Mouse (Mus musculus): ENCODE measurements around the gene Eps15l1. TPM values are rescaled to one million over a fixed set of nuclear protein-coding genes. Genes with fewer than 3 reads are reported as not detected.

Gene Eps15l1
- polyA plus RNA-seq, 1 experiment from 2014 or later: 42.5 TPM

DNA sequence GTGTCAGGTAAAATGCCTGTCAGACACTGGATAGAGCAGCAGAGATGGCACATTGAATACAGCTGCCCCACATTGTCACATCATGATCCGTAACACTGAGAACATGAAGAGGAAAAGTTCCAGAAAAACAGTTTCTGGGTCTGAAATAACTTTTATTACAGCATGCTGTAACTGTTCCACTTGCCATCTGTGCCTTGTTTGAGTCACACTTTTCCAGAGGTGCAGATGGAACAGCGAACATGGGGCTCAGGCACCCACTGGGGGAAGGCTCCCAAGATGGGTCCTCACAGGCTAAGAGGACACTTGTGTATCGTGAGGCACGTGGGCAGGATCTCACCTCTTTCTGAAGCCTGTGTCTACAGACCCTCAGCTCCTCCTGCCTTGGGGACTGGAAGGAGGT, 58.5 kb downstream of the Eps15l1 start:
- Histone ChIP-seq H3K27ac (ENCODE audit: low read length) (no peak overlapping the region), H3K4me2 (ENCODE audit: low read depth, low read length) (no peak overlapping the region), H3K27me3 (replicated peaks; ENCODE audit: control insufficient read depth, insufficient read depth, low read length) (no peaks in the 10 kb centered on the region), H3K4me3 (ENCODE audit: low read length) (no peak overlapping the region), H3K9me3 (ENCODE audit: control insufficient read depth, low read length) (no peaks in the 10 kb centered on the region), H3K4me1 (ENCODE audit: control insufficient read depth, insufficient read depth, low read length) (no peaks in the 10 kb centered on the region), H3K36me3 (ENCODE audit: control insufficient read depth, insufficient read depth, low read length) (0 out of 2 replicates have a peak, but pooled peaks cover 9% of the 10 kb centered on the region), H3K9ac (ENCODE audit: low read depth, low read length) (no peak overlapping the region)
- WGBS: 96% methylated on average over 4 of the region's 4 CpGs
- no peak for ATAC-seq

DNA sequence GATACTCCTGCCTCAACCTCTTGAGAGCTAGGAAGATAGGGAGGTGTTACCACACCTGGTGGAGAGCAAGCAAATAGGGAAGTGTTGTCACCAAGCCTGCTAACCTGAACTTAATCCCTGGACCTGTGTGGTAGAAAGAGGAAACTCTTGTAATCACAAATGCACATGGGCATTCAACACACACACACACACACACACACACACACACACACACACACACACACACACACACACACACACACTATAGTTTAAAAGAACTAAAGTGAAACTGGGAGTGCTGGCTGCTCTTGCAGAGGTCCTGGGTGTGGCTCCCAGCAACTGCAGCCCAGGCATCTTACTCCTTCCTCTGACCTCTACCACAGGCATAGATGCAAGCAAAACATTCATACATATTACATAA, 61.1 kb downstream of the Eps15l1 start:
- Histone ChIP-seq H3K4me1 (ENCODE audit: control insufficient read depth, insufficient read depth, low read length) (no peaks in the 10 kb centered on the region), H3K36me3 (ENCODE audit: control insufficient read depth, insufficient read depth, low read length) (peaks cover 15% of the 10 kb centered on the region; the same call in 1 of the 2 replicates), H3K27ac (ENCODE audit: low read length) (no peak overlapping the region), H3K4me2 (ENCODE audit: low read depth, low read length) (no peak overlapping the region), H3K9me3 (ENCODE audit: control insufficient read depth, low read length) (no peaks in the 10 kb centered on the region), H3K27me3 (replicated peaks; ENCODE audit: control insufficient read depth, insufficient read depth, low read length) (no peaks in the 10 kb centered on the region), H3K4me3 (ENCODE audit: low read length) (no peak overlapping the region), H3K9ac (ENCODE audit: low read depth, low read length) (no peak overlapping the region)
- ATAC-seq: no peak

DNA sequence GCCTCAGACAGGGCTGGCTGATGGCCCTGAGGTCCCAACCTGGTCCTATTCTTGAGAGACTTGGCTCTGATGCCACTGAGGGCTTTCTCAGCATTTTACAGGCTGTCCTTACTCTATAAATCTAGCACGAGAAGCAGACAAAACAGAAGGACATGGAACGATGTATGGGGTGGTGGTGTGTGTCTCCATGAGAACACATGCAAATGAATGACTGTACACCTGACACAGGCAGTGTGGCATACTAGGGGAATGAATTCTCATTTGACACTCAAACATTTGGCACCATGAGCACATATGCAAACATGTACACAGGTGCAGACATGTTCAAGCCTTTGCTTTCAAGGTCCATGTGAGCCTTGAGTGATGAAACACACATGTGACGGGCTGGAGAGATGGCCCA, 64.7 kb downstream of the Eps15l1 start:
- no peak for ATAC-seq
- no peaks in the 10 kb centered on the region for H3K4me1 ChIP-seq (ENCODE audit: control insufficient read depth, insufficient read depth, low read length)
- no peak overlapping the region for H3K9ac ChIP-seq (ENCODE audit: low read depth, low read length)
- H3K36me3 ChIP-seq (ENCODE audit: control insufficient read depth, insufficient read depth, low read length): peaks cover 10% of the 10 kb centered on the region; the same call in 1 of the 2 replicates
- no peaks in the 10 kb centered on the region for H3K27me3 ChIP-seq (replicated peaks; ENCODE audit: control insufficient read depth, insufficient read depth, low read length)
- H3K4me2 ChIP-seq (ENCODE audit: low read depth, low read length): no peak overlapping the region
- H3K9me3 ChIP-seq (ENCODE audit: control insufficient read depth, low read length): no peaks in the 10 kb centered on the region
- H3K27ac ChIP-seq (ENCODE audit: low read length): no peak overlapping the region
- H3K4me3 ChIP-seq (ENCODE audit: low read length): no peak overlapping the region
- 92% methylated on average over 3 of the region's 3 CpGs for WGBS

DNA sequence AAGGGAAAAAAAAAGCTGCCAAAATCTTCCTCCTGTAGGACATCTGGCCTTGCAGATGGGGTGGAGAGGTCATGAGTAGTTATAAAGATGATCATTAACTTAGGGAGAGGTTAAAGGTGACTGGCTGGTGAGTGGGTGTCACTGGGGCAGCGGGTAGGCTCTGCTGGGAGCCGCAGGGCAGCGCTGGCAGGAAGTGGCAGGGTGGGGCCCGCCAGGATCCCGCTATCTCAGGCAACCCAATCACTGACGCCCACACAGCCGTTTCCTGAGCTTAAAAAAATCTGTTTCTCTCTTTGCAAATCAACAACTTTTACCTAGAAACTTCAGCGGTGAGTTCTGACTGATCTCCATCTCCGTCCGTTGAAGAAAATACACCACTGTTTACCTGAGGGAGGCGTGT, 67.0 kb downstream of the Eps15l1 start:
- no peak for ATAC-seq
- H3K27me3 ChIP-seq (replicated peaks; ENCODE audit: control insufficient read depth, insufficient read depth, low read length): no peaks in the 10 kb centered on the region
- no peak overlapping the region for H3K4me2 ChIP-seq (ENCODE audit: low read depth, low read length)
- H3K27ac ChIP-seq (ENCODE audit: low read length): no peak overlapping the region
- 60% methylated on average over 11 of the region's 11 CpGs for WGBS
- no peaks in the 10 kb centered on the region for H3K9me3 ChIP-seq (ENCODE audit: control insufficient read depth, low read length)
- H3K36me3 ChIP-seq (ENCODE audit: control insufficient read depth, insufficient read depth, low read length): peaks cover 10% of the 10 kb centered on the region; the same call in 1 of the 2 replicates
- no peak overlapping the region for H3K4me3 ChIP-seq (ENCODE audit: low read length)
- H3K4me1 ChIP-seq (ENCODE audit: control insufficient read depth, insufficient read depth, low read length): no peaks in the 10 kb centered on the region
- no peak overlapping the region for H3K9ac ChIP-seq (ENCODE audit: low read depth, low read length)

DNA sequence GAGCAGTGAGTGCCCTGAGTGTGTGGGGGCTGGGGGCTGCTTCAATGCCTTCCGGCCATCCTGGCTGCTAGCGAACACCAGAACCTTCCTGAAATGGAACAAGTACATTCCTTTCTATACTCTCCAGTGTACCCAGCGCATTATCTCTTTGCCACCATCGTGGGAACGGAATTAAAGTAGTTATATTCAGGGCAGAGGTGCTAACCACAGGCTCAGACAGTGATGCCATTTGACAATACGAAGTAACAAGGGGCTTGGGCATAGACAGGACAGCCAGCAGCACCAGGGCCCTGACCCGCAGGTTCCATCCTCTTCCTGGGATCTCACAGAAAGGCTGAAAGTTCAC, 67.6 kb downstream of the Eps15l1 start:
- H3K36me3 ChIP-seq (ENCODE audit: control insufficient read depth, insufficient read depth, low read length): peaks cover 10% of the 10 kb centered on the region; the same call in 1 of the 2 replicates
- no peak overlapping the region for H3K27ac ChIP-seq (ENCODE audit: low read length)
- no peak for ATAC-seq
- H3K9ac ChIP-seq (ENCODE audit: low read depth, low read length): no peak overlapping the region
- no peaks in the 10 kb centered on the region for H3K4me1 ChIP-seq (ENCODE audit: control insufficient read depth, insufficient read depth, low read length)
- no peaks in the 10 kb centered on the region for H3K27me3 ChIP-seq (replicated peaks; ENCODE audit: control insufficient read depth, insufficient read depth, low read length)
- no peak overlapping the region for H3K4me2 ChIP-seq (ENCODE audit: low read depth, low read length)
- no peak overlapping the region for H3K4me3 ChIP-seq (ENCODE audit: low read length)
- 84% methylated on average over 7 of the region's 7 CpGs for WGBS
- no peaks in the 10 kb centered on the region for H3K9me3 ChIP-seq (ENCODE audit: control insufficient read depth, low read length)

DNA sequence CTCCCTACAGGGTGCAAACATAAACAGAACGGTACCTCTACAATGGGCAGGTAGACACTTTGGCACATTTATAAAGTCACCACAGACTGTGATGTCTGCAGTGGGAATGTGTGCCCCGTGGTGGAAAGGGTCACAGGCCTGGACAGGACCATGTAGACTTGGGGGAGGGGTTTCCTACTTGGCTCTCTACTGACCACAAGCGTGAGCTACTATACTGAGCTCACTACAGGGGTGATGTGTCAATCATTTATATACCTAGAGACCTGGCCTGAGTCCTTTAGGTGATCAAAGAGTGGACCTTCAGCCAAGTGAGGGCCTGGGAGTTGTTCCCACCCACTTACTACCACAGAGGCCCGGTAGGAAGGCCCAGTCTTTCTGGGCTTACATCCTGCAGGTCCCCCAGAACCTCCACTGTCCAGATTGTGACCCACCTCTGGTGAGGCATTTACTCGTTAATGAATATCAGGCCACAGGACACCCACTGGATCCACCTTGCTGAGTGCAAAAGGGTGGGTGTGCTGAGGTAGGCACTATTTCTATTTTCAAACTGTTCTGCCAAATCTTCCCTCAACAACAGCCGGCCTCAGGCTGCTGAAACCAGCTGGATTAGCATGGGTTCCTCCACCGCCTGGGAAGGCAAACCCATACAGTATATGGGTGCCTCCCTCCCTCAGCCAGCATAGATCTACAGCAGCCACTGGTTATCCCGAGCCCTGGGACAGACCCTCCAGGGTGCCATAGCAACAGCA, 68.1 kb downstream of the Eps15l1 start:
- Histone ChIP-seq H3K9ac (ENCODE audit: low read depth, low read length) (no peak overlapping the region), H3K27ac (ENCODE audit: low read length) (no peak overlapping the region), H3K36me3 (ENCODE audit: control insufficient read depth, insufficient read depth, low read length) (peaks cover 9% of the 10 kb centered on the region; the same call in 1 of the 2 replicates), H3K9me3 (ENCODE audit: control insufficient read depth, low read length) (no peaks in the 10 kb centered on the region), H3K27me3 (replicated peaks; ENCODE audit: control insufficient read depth, insufficient read depth, low read length) (no peaks in the 10 kb centered on the region), H3K4me1 (ENCODE audit: control insufficient read depth, insufficient read depth, low read length) (no peaks in the 10 kb centered on the region), H3K4me2 (ENCODE audit: low read depth, low read length) (no peak overlapping the region), H3K4me3 (ENCODE audit: low read length) (no peak overlapping the region)
- 79% methylated on average over 8 of the region's 8 CpGs for WGBS
- no peak for ATAC-seq

DNA sequence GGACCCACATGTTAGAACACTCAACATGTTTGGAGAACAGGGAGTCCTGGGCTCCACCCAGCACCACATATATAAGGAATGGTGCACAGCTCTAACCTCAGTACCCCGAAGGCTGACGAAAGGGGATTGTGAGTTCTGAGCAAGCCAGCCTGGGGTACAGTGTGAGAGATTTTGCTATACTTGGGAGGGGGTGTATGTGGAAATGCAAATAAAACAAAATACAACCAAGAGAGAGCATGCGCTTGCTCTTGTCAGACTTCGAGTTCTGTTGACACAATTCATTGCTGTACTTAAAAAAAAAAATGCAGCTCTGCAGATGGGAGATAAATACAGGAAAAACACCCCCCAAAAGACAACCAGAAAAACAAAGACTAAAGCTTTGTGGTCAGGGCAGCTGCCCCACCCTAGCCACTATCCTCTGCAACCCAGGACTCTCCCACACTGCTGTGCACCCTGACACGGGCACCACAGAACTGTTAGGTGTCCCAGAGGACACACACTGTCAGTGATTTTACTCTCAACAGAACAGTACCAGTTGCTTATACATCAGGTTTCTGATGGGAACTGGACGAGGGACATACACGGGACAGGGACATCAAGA, 69.8 kb downstream of the Eps15l1 start:
- WGBS: 89% methylated on average over 7 of the region's 7 CpGs
- no peak for ATAC-seq

DNA sequence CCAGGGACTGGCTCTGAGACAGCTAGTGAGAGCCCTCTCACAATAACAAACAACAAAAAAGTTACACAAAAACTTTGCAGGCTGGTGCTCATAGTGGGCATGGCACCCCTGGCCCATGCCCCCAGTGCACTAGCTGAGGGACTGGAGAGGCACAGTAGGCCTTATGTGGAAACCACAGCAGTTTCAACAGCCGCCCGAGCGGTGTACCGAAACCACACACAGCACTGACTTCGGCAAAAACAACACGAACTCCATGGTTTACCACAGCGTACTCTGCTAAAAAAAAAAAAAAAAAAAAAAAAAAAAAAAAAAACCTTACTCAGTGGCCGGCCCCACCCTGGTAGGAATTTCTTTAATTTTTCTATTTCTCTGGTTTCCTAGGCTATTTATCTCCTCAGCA, 70.5 kb downstream of the Eps15l1 start:
- peaks cover 2% of the 10 kb centered on the region; the same call in 1 of the 2 replicates for H3K36me3 ChIP-seq (ENCODE audit: control insufficient read depth, insufficient read depth, low read length)
- no peak overlapping the region for H3K4me3 ChIP-seq (ENCODE audit: low read length)
- H3K4me2 ChIP-seq (ENCODE audit: low read depth, low read length): no peak overlapping the region
- H3K9me3 ChIP-seq (ENCODE audit: control insufficient read depth, low read length): no peaks in the 10 kb centered on the region
- no peaks in the 10 kb centered on the region for H3K4me1 ChIP-seq (ENCODE audit: control insufficient read depth, insufficient read depth, low read length)
- 91% methylated on average over 8 of the region's 8 CpGs for WGBS
- H3K9ac ChIP-seq (ENCODE audit: low read depth, low read length): no peak overlapping the region
- H3K27me3 ChIP-seq (replicated peaks; ENCODE audit: control insufficient read depth, insufficient read depth, low read length): no peaks in the 10 kb centered on the region
- no peak for ATAC-seq
- no peak overlapping the region for H3K27ac ChIP-seq (ENCODE audit: low read length)

More for the DNA sequence above, 69.8 kb downstream of the Eps15l1 start:
- no peak overlapping the region for H3K4me3 ChIP-seq (ENCODE audit: low read length)
- peaks cover 2% of the 10 kb centered on the region; the same call in 1 of the 2 replicates for H3K36me3 ChIP-seq (ENCODE audit: control insufficient read depth, insufficient read depth, low read length)
- no peak overlapping the region for H3K9ac ChIP-seq (ENCODE audit: low read depth, low read length)
- no peak overlapping the region for H3K4me2 ChIP-seq (ENCODE audit: low read depth, low read length)
- no peaks in the 10 kb centered on the region for H3K4me1 ChIP-seq (ENCODE audit: control insufficient read depth, insufficient read depth, low read length)
- H3K27ac ChIP-seq (ENCODE audit: low read length): no peak overlapping the region
- H3K27me3 ChIP-seq (replicated peaks; ENCODE audit: control insufficient read depth, insufficient read depth, low read length): no peaks in the 10 kb centered on the region
- no peaks in the 10 kb centered on the region for H3K9me3 ChIP-seq (ENCODE audit: control insufficient read depth, low read length)

DNA sequence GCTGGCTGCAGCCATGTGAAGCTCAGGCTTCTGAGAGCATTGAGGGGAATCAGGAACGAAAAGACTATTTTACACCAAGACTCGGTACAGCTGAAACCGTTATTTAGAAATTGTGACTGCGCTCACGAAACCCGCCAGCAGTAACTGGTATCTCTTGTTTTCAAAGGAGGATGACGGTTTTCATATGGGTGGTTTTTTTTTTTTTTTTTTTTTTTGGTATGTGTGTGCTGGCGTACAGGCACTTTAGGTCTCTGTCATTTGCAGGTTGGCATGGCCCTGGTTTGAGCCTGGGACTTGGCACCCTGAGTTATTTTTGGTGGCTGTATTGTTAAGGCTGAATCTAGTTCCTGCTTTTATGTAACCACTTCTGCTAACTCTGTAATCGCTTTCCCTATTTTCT, 71.4 kb downstream of the Eps15l1 start:
- H3K4me1 ChIP-seq (ENCODE audit: control insufficient read depth, insufficient read depth, low read length): no peaks in the 10 kb centered on the region
- no peak overlapping the region for H3K27ac ChIP-seq (ENCODE audit: low read length)
- H3K9me3 ChIP-seq (ENCODE audit: control insufficient read depth, low read length): no peaks in the 10 kb centered on the region
- H3K9ac ChIP-seq (ENCODE audit: low read depth, low read length): no peak overlapping the region
- H3K36me3 ChIP-seq (ENCODE audit: control insufficient read depth, insufficient read depth, low read length): no peaks in the 10 kb centered on the region
- no peak for ATAC-seq
- H3K4me3 ChIP-seq (ENCODE audit: low read length): no peak overlapping the region
- H3K27me3 ChIP-seq (replicated peaks; ENCODE audit: control insufficient read depth, insufficient read depth, low read length): no peaks in the 10 kb centered on the region
- no peak overlapping the region for H3K4me2 ChIP-seq (ENCODE audit: low read depth, low read length)
- WGBS: 88% methylated on average over 9 of the region's 9 CpGs

All from intestine, embryonic 16.5 days (tissue).